Mouse (Mus musculus) spleen, postnatal 10 days (tissue): ENCODE data around the gene Scn10a.
A peak's percentile ranks its signal among the peaks of the same experiment; 100 is the strongest.

ENCODE experiments used
- DNase-seq, 2 experiments: peaks; one replicate each; pipeline ENCODE4 v3.0.0; 2021 to 2022; ENCODE audit warnings: low spot score in 2 of 2

The Scn10a gene

DNA sequence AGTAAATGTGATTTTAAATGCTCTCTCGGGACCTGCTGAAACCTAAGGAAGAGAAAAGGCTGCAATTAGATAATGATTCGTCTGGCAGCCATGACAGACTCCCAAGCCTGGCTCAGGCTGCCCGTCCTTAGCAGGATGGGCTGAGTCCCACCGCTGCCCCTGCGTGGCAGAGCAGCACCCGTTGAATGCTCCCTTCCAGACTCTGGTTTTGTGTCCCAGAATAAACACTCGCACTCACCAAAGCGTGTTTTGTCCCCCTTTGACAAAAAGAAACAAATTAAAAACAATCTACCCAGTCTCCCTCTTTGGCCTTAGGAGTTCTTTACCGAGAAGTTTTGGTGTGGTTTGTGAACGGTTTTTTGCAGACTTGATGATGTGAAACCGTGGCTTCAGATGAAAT is at the start of gene Scn10a:
TSS of gene Scn10a (minus strand) at position 101 of the 400 bp plus-strand sequence.
- no peak for DNase-seq

DNA sequence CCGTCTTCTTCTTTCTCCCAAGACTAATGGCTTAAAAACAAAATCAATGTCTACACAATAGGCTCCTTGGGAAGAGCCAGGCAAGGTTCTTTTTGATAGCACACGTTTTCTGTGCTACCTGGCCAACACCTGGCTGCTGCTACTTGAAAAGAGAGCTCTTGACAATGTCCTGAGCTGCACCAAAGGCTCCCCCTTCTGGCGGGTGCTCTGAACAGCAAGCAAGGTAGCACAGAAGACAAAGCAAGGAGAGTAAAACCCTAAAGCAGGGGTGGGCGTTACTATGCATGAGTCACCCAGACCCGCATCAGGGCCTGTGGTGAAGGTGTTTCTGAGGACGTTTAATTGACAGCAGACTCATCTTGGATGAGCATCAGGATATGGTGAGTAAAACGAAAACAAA is 49.5 kb upstream of the Scn10a start:
- peak in 1 of 2 experiments; percentile 48 for DNase-seq

DNA sequence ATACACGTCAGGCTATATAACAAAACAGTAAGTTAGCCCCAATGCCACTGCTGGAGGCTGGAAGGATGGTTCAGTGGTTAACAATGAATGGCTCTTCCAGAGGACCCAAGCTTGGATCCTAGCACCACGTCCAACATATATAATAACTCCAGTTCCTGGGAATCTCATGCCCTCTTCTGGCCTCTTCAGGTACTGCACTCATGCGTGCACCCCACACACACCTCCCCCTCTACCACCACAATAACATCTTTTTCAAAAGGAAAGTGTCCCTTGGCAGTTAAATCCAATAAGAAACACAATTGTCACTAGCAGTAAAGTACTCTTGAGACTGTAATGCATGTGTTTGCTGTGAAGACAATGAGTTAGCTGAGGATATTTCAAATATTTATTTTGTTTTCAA is 41.1 kb upstream of the Scn10a start:
- DNase-seq, result no peak

DNA sequence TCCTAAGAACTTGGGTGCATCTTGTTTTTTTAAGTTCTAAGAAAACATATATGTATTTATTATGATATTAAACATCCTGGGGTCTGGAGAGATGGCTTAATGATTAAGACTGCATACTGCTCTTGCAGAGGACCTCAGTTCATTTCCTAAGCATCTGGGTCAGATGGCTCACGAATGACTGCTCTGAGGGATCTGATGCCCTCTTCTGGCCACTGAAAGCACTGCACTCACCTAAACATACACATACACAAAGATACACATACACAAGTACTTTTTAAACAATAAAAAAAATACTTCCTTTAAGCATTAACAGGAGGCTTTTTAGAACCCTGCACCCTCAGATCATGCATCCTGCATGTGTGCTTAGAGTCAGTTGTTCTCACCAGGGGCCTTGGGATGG is 40.3 kb upstream of the Scn10a start:
- DNase-seq, result no peak

DNA sequence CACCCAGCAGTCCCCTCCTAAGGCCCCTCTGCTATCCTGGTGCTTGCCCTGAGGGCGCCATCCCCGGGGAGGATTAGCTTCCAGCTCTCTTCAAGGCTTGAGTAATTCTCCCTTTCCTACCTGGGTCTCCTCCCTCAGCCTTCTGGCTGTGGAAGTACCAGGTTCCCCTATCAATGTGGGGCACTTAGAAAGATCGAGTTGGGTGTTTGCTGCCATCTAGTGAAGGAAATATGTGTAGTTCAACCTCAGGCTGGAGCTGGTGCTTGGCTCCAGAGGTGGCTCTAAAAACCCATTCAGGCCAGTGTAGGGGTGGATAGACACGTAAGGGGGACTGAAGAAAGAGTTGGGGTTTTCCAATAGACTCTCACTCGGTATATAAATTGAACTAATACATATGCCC is 32.4 kb upstream of the Scn10a start:
- DNase-seq, result no peak

DNA sequence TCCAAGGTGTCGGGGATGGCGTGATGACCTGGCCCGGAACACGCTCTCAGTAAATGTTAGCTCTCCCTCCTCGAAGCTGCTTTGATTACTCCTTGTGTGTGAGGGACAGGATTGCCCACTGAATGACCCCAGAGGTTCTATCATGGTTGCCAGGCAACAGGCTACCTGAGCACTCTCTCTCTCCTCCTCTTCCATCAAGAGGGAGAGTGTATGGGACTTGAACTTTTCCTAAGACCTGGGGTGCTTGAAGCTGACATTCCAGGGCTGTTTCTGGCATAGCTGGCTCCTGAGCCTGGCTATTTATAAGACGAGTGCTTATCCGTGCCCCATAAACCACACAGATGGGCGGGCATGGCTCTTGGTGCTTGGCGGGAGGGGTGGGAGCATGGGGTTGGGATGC is 30.0 kb upstream of the Scn10a start:
- DNase-seq, result no peak

DNA sequence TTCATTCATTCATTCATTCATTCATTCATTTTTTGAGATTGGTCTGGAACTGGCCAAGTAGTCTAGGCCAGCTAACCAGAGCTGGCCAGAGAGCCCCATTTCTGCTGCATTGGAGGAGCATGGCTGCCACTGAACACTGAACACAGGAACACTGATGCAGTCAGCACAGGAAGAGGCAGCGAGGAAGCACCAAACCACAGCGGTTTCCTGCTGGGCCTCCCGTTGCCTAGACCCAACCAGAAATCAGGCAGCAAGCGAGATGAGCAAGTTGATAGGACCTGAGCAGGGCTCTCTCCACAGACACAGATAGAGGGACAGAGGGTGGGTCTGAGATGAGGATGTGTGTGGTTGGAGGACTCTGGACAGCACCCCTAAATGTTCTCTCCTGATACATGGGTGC is 24.8 kb upstream of the Scn10a start:
- DNase-seq, result peak in 1 of 2 experiments; percentile 62

DNA sequence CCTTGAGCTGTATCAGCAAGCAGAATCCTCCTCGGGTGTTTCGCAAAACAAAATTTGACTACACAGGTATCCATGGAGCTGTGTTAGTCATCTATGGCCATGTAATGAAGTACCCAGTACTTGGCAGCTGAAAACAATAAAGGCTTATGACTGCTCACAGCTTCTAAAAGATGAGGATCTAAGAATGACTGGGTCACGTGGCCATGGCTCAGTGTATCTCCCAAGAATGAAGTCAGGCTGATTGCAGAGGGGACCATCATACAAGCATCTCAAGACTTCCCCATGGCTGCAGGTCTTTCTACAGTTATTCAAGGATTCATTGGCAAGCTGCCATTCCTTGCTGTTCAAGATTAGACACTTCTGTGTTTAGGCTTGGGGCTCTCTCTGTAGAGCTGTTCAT is 24.2 kb upstream of the Scn10a start:
- no peak for DNase-seq

DNA sequence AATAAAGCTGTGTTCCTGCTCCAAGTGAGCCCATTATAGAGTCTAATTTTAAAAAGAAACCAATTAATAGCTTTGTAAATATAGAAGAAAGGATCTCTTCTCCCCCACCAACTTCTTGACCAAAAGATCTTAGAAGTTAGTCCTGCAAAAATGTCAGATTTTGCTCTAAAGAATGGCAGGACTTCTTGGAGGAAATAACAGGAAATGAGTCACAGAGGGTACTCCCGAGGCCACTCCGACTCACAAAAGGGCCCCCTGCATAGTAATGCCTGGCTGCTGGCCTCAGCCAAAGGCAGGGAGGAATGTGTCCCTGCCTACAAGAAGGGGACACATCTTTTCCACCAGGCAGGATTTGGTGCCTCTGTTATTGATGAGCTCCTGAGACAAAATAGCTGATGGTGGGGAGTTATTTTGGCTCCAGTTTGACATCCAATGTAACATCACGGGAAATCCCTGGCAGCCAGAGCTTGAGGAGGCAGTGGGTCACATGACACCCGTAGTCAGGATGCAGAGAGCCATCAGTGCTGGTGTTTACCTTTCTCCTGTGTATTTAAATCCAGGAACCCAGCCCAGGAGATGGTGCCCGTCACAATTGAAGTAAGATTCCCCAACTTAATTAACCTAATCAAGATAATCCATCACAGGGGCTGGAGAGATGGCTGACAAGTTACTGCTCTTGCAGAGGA is 22.1 kb upstream of the Scn10a start:
- no peak for DNase-seq

DNA sequence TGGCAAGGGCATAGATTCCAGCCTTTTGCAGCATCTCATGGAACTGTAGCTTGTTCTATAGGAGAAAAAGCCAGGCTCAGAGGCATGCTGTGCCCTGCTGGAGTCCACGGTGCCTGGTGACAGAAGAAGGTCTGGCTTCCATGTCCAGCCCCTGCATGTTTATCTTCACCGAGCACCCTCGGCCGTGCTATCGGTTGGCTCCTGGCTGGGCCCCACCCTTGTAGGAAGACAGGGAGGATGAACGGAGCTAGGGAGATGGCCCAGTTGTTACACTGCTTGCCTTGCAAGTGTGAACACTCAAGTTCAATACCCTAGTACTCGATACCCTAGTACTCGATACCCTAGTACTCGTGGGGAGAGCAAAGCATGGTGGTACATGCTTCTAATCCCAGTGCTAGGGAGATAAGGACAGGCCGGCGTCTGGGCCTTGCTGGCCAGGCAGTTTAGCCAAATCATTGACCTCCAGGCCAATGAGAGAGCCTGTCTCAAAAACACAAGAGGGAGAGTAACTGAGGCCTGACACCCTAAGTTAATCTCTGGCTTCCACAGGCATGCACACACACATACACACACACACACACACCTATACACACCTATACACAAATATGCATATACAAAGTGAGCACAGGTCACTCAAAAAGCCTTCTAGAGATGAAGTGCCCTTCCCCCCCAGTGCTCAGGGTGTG is 9.4 kb upstream of the Scn10a start:
- no peak for DNase-seq

DNA sequence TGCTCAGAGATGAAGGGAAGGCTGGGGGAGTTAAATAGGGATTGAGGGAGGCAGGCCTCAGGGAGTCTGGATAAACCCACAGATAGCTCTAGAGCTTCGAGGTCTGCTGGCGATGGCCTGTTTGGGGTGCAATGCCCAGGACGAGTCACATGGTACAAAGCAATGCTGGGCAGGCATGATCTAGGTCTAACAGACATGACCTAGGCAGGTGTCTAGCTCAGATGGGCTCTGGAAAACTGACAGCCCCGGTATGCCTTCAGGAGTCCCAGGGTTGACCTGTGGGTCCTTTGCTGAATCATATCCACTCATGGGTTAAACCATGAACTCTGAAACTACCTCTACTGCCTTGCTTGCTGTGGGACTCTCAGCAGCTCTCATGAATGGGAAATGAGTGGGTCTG is 7.9 kb upstream of the Scn10a start:
- DNase-seq, result no peak

DNA sequence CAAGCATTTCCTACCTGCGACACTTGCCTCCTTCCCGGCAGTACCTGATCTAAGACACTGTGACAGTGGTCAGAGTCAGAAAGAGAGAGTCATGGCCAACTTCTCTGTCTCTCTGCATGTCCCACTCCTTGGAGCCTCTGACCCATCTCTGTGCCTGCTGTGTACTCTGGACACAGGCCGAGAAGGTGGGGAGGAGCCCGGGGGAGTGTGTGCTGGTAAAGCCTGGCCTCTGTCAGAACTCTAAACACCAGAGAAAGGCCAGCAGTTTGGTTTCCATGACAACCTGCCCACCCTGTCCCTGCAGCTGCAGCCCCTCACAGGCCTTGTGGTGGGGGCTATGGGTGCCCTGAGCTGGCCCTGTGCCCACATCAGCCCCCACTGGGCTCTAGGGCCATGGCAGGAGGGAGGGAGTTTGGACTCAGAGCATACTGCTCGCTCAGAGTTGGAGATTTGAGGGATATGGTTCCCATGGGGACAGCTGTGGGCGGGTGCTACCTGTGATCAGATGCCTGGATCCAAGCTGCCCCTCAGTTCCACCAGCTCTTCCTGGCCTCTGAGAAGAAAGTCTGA is 6.3 kb upstream of the Scn10a start:
- no peak for DNase-seq

DNA sequence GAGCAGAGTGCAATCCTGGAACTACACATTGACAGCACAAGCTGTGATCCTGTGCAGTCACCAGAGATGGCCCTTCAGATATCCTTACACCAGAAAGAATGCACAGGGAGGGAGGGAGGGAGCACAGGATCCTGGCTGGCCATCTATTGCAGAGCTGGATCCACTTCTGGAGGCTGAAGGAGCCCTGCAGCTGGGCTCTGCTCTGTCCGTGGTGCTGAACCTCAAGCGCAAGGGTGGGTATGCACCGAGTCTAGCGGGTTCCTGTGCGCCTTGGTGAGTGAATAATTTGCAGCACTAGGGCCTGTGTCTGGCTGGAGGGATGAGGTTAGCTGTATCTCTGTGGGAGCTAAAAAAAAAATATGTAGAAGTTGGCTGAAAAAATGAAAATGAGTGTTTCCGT is 12.4 kb downstream of the Scn10a start:
- peak in 1 of 2 experiments; percentile 57 for DNase-seq

DNA sequence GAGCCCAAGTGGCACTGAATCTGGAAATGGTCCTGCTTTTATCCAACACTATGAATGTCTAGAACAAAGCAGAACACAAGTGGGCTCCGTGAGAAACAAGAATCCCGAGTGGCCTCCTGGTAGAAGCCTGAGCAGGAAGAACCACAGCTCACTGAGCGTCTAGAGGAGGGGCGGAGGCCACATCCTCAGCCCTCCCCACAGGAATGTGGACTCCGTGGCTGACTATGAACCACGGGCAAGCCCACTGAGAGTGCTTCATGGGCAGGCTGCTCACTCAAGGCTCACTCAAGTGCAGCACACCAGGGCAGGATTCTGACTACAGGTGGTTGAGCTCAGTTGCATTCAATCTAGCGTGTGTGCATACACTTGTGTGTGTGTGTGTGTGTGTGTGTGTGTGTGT is 27.6 kb downstream of the Scn10a start:
- DNase-seq, result no peak

DNA sequence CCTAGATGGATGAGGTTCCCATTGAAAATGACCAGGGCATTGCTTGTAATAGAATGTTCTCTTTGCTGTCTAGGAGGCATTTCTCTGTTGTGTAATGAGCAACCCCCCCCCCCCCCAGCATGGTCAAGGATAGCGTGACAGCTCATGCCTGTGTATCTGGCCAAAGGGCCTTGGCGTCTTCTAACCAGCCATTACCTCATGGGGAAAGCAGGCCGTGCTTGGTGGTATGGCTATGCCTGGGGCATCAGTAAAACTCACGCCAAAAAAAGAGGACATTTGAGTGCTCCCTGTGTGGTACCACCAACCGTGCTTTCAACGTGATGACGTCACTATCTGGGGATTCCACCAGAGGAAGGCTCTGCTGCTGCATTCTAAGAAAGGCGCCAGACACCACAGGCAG is 28.1 kb downstream of the Scn10a start:
- DNase-seq, result no peak

DNA sequence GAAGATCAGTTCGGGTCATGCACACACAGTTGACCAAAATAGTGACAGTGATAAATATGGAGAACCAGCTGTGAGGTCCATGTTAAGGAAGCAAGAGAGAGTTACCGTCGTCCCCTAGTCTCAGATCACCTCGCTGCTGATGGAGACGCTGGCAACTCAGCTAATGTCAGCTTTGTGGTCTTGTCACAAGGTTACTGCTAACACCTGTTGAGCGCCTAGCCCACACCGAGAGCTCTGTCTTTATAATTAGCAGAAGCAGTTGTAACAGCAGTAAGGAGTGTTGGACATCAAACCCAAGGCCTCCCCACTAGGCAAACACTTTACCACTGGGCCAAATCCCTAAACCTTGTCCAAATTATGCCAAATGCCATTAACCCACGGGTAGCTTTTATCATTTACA is 31.2 kb downstream of the Scn10a start:
- DNase-seq, result no peak

DNA sequence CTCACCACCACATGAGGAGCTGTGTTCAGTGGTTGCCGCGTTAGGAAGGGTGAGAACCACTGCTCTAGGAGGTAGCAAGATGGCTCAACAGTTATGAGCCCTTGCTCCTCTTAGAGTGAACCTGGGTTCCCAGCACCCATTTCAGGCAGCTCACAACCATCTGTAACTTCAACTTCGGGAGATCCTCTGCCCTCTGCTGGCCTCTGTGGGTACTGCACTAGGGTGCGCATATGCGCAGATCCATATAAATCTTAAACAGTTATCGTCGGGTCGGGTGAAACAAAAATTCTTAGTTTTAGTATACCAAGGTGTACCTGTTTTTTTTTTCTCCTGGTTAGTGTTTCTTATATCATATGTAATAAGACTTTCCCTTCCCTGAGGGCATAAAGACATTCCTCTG is 32.9 kb downstream of the Scn10a start:
- DNase-seq, result peak; percentile 8 to 34

DNA sequence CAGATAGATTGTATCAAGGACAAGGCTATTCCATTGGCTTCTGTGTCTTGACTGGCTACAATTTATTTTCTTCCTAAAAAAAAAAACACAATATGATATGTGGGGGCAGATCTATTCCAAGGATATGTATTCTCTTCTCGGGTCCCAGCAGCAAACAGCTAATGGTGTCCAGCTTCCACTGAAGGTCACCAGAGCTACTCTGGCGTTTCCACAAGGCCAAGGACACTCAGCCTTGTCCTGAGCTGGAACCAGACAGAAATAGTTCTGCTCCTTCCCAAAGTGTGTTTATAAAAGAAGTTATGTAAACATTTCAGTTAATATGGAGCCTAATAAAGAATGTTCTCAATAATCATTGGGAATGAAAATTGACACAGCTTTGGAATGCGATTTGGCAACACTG is 38.2 kb downstream of the Scn10a start:
- DNase-seq, result no peak

DNA sequence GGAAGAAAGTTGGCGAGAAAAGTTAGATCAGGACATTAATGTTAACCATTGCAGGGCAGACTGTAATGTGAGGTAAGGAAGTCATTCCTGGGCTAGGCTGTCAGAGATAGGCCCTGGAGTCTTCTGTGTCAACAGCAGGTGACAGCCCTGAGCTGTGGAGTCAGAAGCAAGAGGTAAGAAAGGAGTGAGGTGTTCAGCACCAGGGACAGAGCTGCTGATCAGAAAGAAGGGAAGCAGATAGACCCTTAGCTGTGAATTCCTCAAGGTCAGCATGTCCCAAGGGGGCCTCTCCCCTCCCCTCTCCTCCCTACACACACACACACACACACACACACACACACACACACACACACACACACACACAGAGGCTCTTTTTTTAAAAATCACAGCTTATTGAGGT is 55.0 kb downstream of the Scn10a start:
- no peak for DNase-seq

DNA sequence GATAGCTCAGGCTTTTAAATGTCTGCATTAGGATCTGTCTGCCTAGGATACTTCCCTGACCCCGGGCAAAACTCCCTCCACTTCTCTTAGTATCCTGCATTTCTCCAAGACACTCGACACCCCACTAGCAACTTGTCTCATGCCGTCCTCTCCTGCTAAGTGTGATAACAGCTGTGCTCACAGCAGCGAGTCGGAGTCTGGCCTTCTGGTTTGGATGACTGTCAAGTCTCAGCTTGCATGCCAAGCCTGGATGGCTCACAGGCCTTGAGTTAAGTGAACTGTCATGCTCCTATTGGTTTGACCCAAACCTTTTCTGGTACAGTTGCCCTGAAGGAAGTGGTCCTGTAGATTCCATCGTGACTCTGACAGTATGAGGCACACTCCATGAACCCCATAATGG is 63.0 kb downstream of the Scn10a start:
- no peak for DNase-seq

DNA sequence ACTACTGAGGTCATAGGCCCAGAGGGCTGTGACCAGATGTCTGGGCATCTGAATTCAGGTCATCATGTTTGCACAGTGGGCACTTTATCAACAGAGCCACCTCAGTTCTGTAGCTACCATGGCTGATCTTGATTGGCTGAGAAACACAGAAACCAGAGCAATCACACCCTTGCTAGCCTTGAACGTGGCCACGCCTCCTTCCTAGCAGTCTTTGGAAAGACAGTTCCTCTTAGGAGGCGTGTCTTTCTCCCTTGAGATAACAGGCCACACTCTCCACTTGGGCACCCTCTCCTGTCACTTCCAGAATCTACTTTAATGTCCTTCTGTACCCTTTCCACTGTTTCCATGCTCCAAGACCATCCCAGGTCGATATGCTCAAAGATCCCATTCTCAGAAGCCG is 65.4 kb downstream of the Scn10a start:
- DNase-seq, result no peak

DNA sequence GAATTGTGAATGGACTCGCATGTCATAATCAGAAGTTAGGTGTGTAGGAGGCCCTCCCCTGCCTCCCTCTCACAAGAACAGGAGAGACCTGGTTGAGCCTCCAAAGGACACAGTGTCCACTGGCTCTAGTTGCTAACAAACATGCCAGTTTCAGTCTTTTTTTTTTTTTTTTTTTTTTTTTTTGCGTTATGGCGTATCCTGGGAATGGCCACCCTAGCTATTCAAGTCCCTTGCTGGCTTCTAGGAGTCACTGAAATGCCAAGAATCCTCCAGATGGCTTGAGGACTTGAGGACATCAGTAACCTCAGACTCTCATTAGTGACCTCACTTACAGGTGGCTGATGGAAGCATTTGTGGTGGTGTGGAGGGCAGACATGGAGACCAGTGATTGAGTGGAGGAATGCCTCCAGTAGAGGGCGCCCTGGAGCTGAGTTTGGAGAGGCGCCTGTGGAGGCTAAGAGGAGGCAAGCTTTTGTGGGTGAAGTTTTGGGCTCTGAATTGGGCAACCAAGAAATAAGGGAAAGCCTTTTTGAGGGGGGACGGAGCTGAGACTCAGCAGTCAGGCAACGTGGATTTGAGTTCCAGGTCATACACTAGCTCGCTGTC is 72.1 kb downstream of the Scn10a start:
- peak; percentile 40 to 82 for DNase-seq

DNA sequence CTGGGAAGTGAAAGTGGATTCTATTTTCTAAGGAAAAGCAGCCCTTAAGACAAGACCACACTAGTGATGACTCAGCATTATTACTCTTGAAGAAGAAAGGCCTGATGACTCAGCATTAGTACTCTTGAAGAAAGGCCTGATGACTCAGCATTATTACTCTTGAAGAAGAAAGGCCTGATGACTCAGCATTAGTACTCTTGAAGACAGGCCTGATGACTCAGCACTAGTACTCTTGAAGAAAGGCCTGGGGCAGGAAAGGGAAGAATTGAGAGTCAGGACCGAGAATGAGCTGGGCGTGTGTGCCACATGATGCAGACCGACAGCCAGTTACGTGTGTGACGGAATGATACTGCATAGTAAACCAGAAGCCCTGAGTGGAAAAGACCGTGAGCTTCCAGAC is 77.1 kb downstream of the Scn10a start:
- no peak for DNase-seq
